Mouse (Mus musculus) hindbrain, embryonic 14.5 days (tissue): Measurements from ENCODE around the gene Dglucy. TPM values are rescaled to one million over a fixed set of nuclear protein-coding genes. Genes with fewer than 3 reads are reported as not detected.
A peak's percentile ranks its signal among the peaks of the same experiment; 100 is the strongest.

ENCODE experiments used
- ATAC-seq: fragments of 200-750 bp; cut with Nextera tagmentation; 2 replicates; pipeline ENCODE4 v1.8.0; 2017; ENCODE audit warnings: moderate number of reproducible peaks, mild to moderate bottlenecking, moderate TSS enrichment, moderate library complexity; ENCODE audit not compliant: low FRiP score
- DNase-seq: peaks from one replicate; pipeline ENCODE4 v3.0.0-alpha.2; 2015; ENCODE audit warnings: low spot score
- H3K27ac ChIP-seq: fragments of 300-500 bp; sonication (generic); 2 replicates; pipeline ENCODE4 v1.5.1; 2014; ENCODE audit warnings: mild to moderate bottlenecking, moderate library complexity
- H3K27me3 ChIP-seq: fragments of 300-500 bp; sonication (generic); 2 replicates; pipeline ENCODE4 v1.6.1; 2014; ENCODE audit warnings: mild to moderate bottlenecking, low read length, mixed read lengths; ENCODE audit not compliant: control insufficient read depth, insufficient read depth
- H3K36me3 ChIP-seq: fragments of 300-500 bp; sonication (generic); replicated peaks from 2 replicates; pipeline ENCODE4 v1.6.1; 2014; ENCODE audit not compliant: control insufficient read depth, insufficient read depth
- H3K4me1 ChIP-seq: fragments of 300-500 bp; sonication (generic); replicated peaks from 2 replicates; pipeline ENCODE4 v1.6.1; 2014; ENCODE audit warnings: antibody characterized with exemption, low read length, mixed read lengths; ENCODE audit not compliant: control insufficient read depth, insufficient read depth
- H3K4me2 ChIP-seq: fragments of 300-500 bp; sonication (generic); replicated peaks from 2 replicates; pipeline ENCODE4 v1.6.1; 2014; ENCODE audit warnings: mild to moderate bottlenecking, moderate library complexity
- H3K4me3 ChIP-seq: fragments of 300-500 bp; sonication (generic); replicated peaks from 2 replicates; pipeline ENCODE4 v1.5.1; 2014; ENCODE audit warnings: mild to moderate bottlenecking, low read length
- H3K9ac ChIP-seq: fragments of 300-500 bp; sonication (generic); 2 replicates; pipeline ENCODE4 v1.6.1; 2014
- H3K9me3 ChIP-seq: fragments of 300-500 bp; sonication (generic); 2 replicates; pipeline ENCODE4 v1.6.1; 2016; ENCODE audit warnings: low read length; ENCODE audit not compliant: control insufficient read depth
- WGBS: fragments of 180-500 bp; shearing (Covaris S2); extraction: QIAGEN DNeasy Blood & Tissue Kit; methylation state at CpG from one replicate; pipeline ENCODE4 v1.1.7; 2014; 5-methylcytosine and 5-hydroxymethylcytosine counted together
- polyA plus RNA-seq: library from polyadenylated mRNA; unstranded; fragments of >200 nt; fragmentation: Nextera tagmentation; extraction: Ambion mirVana; gene quantifications from 2 replicates; pipeline ENCODE4 v1.2.1, GENCODE M21; 2014

Gene Dglucy
- polyA plus RNA-seq, 1 experiment from 2014 or later: 3.2 TPM

- no peak for ATAC-seq
- Histone ChIP-seq H3K4me1 (no peaks in the 10 kb centered on the region), H3K4me2 (no peak overlapping the region), H3K27me3 (no peaks in the 10 kb centered on the region), H3K9ac (no peak overlapping the region), H3K36me3 (no peaks in the 10 kb centered on the region), H3K4me3 (no peak overlapping the region), H3K27ac (no peak overlapping the region), H3K9me3 (no peaks in the 10 kb centered on the region)
- WGBS: 92% methylated on average over 6 of the region's 6 CpGs
- no peak for DNase-seq
These were observed 1.9 kb upstream of the Dglucy start for GRCm38 (mm10) chr12:100776991-100777390.

- no peak overlapping the region for H3K9ac ChIP-seq
- H3K27ac ChIP-seq: peak overlapping the region; percentile 69; the same call in 1 of the 2 replicates
- H3K36me3 ChIP-seq: no peaks in the 10 kb centered on the region
- H3K4me2 ChIP-seq: peak overlapping the region; percentile 37; the same call in 1 of the 2 replicates
- DNase-seq: no peak
- H3K27me3 ChIP-seq: no peaks in the 10 kb centered on the region
- H3K9me3 ChIP-seq: no peaks in the 10 kb centered on the region
- H3K4me3 ChIP-seq: no peak overlapping the region
- no peaks in the 10 kb centered on the region for H3K4me1 ChIP-seq
- 80% methylated on average over 10 of the region's 10 CpGs for WGBS
- no peak for ATAC-seq
These were observed 452 bp upstream of the Dglucy start for GRCm38 (mm10) chr12:100778276-100778933.

GRCm38 (mm10) chr12:100780416-100780815 is 1.6 kb downstream of the Dglucy start:
- no peaks in the 10 kb centered on the region for H3K9me3 ChIP-seq
- no peaks in the 10 kb centered on the region for H3K4me1 ChIP-seq
- H3K36me3 ChIP-seq: no peaks in the 10 kb centered on the region
- WGBS: 95% methylated on average over 10 of the region's 10 CpGs
- no peak overlapping the region for H3K9ac ChIP-seq
- no peaks in the 10 kb centered on the region for H3K27me3 ChIP-seq
- no peak overlapping the region for H3K4me2 ChIP-seq
- ATAC-seq (no peak), DNase-seq (no peak)
- no peak overlapping the region for H3K27ac ChIP-seq
- H3K4me3 ChIP-seq: no peak overlapping the region

GRCm38 (mm10) chr12:100781428-100782120 is 2.7 kb downstream of the Dglucy start:
- WGBS: 94% methylated on average over 13 of the region's 13 CpGs
- DNase-seq (no peak), ATAC-seq (no peak)

GRCm38 (mm10) chr12:100784152-100784551 is 5.3 kb downstream of the Dglucy start:
- Histone ChIP-seq H3K4me3 (no peak overlapping the region), H3K9ac (no peak overlapping the region), H3K4me2 (no peak overlapping the region), H3K27me3 (no peaks in the 10 kb centered on the region), H3K9me3 (no peaks in the 10 kb centered on the region), H3K36me3 (no peaks in the 10 kb centered on the region), H3K27ac (no peak overlapping the region), H3K4me1 (no peaks in the 10 kb centered on the region)
- WGBS: 87% methylated on average over 2 of the region's 2 CpGs
- ATAC-seq: no peak
- no peak for DNase-seq

More at GRCm38 (mm10) chr12:100781428-100782120, 2.7 kb downstream of the Dglucy start:
- Histone ChIP-seq H3K36me3 (no peaks in the 10 kb centered on the region), H3K4me2 (no peak overlapping the region), H3K27me3 (no peaks in the 10 kb centered on the region), H3K9ac (no peak overlapping the region), H3K4me1 (no peaks in the 10 kb centered on the region), H3K4me3 (no peak overlapping the region), H3K27ac (no peak overlapping the region), H3K9me3 (no peaks in the 10 kb centered on the region)

GRCm38 (mm10) chr12:100785344-100785743 is 6.5 kb downstream of the Dglucy start:
- H3K27ac ChIP-seq: no peak overlapping the region
- H3K4me2 ChIP-seq: no peak overlapping the region
- H3K9me3 ChIP-seq: no peaks in the 10 kb centered on the region
- DNase-seq: no peak
- ATAC-seq: no peak
- H3K9ac ChIP-seq: no peak overlapping the region
- H3K4me3 ChIP-seq: no peak overlapping the region
- H3K4me1 ChIP-seq: no peaks in the 10 kb centered on the region
- WGBS: 82% methylated on average over 7 of the region's 7 CpGs
- H3K27me3 ChIP-seq: no peaks in the 10 kb centered on the region
- no peaks in the 10 kb centered on the region for H3K36me3 ChIP-seq

- Histone ChIP-seq H3K9ac (no peak overlapping the region), H3K9me3 (no peaks in the 10 kb centered on the region), H3K4me1 (no peaks in the 10 kb centered on the region), H3K27me3 (no peaks in the 10 kb centered on the region), H3K27ac (no peak overlapping the region), H3K4me3 (no peak overlapping the region), H3K4me2 (no peak overlapping the region), H3K36me3 (no peaks in the 10 kb centered on the region)
- 74% methylated on average over 3 of the region's 3 CpGs for WGBS
- ATAC-seq: no peak
- DNase-seq: no peak
These were observed 11.2 kb downstream of the Dglucy start for GRCm38 (mm10) chr12:100789981-100790550.

GRCm38 (mm10) chr12:100791425-100791824 is 12.6 kb downstream of the Dglucy start:
- Histone ChIP-seq H3K27me3 (no peaks in the 10 kb centered on the region), H3K36me3 (no peaks in the 10 kb centered on the region), H3K27ac (no peak overlapping the region), H3K9me3 (no peaks in the 10 kb centered on the region), H3K4me1 (no peaks in the 10 kb centered on the region), H3K4me3 (no peak overlapping the region), H3K9ac (no peak overlapping the region), H3K4me2 (no peak overlapping the region)
- WGBS: 88% methylated on average over 6 of the region's 6 CpGs
- ATAC-seq (no peak), DNase-seq (no peak)

GRCm38 (mm10) chr12:100794450-100795230 is 15.8 kb downstream of the Dglucy start:
- H3K9me3 ChIP-seq: no peaks in the 10 kb centered on the region
- DNase-seq: no peak
- H3K36me3 ChIP-seq: no peaks in the 10 kb centered on the region
- no peak overlapping the region for H3K27ac ChIP-seq
- H3K4me2 ChIP-seq: no peak overlapping the region
- no peak overlapping the region for H3K9ac ChIP-seq
- no peak overlapping the region for H3K4me3 ChIP-seq
- H3K27me3 ChIP-seq: no peaks in the 10 kb centered on the region
- WGBS: 69% methylated on average over 7 of the region's 7 CpGs
- no peaks in the 10 kb centered on the region for H3K4me1 ChIP-seq
- ATAC-seq: no peak
